Mouse (Mus musculus) adrenal gland, postnatal 4 days (tissue): Measurements from ENCODE around the gene Nck1. TPM values are rescaled to one million over a fixed set of nuclear protein-coding genes. Genes with fewer than 3 reads are reported as not detected.
A peak's percentile ranks its signal among the peaks of the same experiment; 100 is the strongest.

Experiments used
- DNase-seq, 2 experiments: peaks; one replicate each; pipeline ENCODE4 v3.0.0; 2021 to 2022; ENCODE audit warnings: low spot score in 2 of 2, mixed read lengths in 2 of 2
- total RNA-seq, 2 experiments: library from RNA; stranded (reverse); gene quantifications; 2 replicates each; pipeline ENCODE4 v1.2.3; 2021

Gene Nck1
- total RNA-seq, 2 experiments from 2014 or later: 47.5 to 48.0 TPM

DNA sequence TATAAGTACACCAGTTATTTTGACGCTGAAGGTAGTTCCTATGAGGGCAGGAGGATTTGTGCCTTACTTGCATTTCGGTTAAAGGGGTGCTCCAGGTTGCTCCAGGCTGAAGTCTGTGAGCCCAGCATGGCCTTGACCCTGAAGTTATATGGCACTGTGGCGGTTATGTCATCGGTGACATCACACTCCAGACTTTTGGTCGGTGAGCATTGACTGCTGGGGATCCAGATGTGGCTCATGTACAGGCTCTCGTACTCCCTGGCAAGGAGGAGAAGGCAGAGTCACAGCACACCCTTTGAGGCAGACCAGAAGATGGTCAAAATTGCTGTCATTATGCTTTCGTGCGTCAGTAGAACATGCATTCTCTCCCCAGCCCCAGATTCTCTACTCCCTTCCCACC is 73.0 kb downstream of the Nck1 start:
- no peak for DNase-seq

- DNase-seq: no peak
Observed at GRCm38 (mm10) chr9:100471605-100471953, 74.4 kb downstream of the Nck1 start.

GRCm38 (mm10) chr9:100470936-100471604 is 74.9 kb downstream of the Nck1 start:
- DNase-seq: no peak

- no peak for DNase-seq
Observed at GRCm38 (mm10) chr9:100470228-100470627, 75.7 kb downstream of the Nck1 start.

DNA sequence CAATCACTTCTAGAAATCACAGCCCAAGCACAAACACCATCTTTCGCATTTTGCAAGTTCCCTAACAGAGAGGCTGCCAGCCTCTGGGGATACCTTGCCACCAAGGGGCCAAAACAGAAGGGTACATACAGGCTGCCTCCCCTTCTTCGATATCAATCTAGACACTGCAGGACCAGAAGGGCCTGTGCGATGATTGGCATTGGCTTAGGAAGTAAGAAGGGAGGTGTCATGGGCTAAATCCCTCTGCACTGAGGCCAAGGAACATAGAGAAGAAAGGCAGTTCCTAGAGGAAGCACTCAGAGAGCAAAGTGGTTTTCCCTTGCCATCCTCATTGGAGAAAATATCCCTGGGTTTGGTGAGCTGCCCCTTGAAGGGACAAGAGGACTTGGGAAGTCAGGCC is 76.3 kb downstream of the Nck1 start:
- DNase-seq: no peak

DNA sequence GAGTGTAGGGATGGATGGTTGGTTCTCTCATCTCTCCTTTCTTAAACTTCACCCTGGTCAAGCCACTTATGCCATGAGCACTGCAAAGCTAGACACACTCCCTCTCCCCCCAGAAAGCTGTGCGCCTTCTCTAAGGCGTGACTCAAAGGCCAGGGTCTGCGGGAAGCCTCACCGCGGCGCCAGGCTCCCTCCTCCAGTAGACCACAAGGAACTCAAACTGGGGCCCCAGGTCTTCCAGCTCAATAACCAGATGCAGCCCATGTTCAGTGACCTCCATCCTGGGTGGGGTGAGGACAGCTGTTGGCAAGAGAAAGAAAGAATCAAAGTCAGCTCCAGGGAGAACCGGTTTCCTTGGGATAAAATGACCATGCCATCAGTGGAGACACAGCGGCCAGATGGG is 77.8 kb downstream of the Nck1 start:
- no peak for DNase-seq

DNA sequence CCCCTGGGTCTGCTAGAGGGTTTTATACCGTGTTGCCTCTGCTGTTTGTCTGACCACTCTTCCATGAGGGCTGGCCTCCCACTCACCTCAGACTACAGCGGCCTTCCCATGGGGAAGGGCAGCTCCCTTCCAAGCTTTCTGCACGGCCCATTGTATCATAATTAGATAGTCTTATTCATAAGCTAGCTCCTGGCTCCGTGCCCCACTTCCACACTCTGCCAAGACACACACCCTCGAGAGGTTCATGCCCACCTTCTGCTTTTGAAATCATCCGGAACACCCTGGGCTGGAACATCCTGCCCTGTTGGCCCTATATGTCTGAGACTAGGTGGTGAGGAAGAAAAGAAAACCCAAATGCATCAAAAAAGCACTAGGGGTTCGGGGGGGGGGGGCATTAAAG is 78.3 kb downstream of the Nck1 start:
- no peak for DNase-seq

DNA sequence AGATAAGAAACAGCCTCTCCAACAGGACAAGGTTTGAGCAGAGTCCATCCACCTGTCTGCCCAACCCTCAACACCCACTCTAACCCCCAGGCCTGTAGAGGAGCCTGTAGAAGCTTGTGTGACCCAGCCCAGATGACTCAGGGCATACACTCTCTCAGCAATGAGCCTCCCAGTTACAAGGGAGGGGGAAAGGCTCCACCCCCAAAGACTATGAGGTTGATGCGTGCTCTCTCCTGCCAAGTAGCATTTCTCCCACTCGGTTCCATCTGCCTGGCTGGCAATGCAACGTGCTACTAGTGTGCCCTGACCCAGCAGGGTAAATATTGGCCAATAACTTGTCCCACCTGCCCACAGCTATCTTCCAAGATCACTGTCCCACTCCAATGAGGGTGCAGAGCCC is 79.2 kb downstream of the Nck1 start:
- DNase-seq: no peak

DNA sequence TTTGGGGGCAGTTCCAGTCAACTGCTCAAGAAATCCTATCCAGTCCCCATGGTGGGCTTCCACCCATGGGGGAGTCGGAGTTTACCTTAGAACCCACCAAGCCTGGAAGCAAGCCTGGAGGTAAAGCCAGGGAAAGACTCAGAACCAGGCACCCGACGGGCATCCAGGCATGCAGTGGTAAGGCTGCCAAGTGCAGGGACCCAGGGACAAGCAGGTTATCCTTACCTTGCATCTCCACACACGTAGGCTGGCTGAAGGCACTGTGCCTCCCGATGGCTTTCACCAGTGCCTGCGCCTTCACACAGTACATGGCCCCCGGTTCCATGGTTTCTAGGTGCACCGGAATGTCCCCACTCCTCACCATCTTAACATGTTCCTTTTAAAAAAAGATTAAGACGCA is 79.9 kb downstream of the Nck1 start:
- DNase-seq: no peak

DNA sequence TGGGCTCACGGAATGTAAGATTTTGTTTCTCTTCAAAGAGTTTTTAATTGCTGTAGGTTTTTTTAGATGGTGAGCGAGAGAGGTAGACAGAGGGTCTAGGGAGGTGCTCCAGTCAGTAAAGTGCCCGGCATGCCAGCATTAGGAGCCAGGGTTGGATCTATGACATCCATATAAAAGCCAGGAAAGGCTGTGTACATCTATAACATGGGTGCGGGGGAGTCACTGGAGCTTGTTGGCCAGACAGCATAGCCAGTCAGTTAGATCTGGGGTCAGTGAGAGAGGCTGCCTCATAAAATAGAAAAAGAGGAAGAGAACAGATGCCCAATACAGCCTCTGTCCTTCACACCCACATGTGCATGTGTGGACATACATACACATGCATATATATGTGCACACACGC is 80.6 kb downstream of the Nck1 start:
- DNase-seq: no peak

DNA sequence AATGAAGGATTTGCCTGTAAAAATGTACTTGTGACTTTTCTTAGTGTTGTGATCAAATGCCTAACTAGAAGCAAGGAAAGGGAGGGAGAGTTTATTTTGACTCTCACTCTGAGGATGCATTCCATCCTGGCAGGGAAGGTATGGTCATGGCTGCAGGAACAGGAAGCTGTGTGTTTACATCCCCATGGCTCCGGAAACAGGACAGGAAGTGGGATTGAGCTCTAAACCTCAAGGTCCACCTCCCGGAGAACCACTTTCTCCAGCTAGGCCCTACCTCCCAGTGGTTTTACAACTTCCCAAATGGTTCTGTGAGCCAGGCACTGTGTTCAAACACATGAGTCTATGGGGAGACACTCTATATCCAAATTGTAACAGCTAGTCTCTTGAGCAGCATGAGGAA is 82.2 kb downstream of the Nck1 start:
- DNase-seq: no peak

GRCm38 (mm10) chr9:100462098-100462497 is 83.8 kb downstream of the Nck1 start:
- no peak for DNase-seq

- no peak for DNase-seq
Observed at GRCm38 (mm10) chr9:100461671-100462070, 84.3 kb downstream of the Nck1 start.

GRCm38 (mm10) chr9:100460203-100460602 is 85.7 kb downstream of the Nck1 start:
- DNase-seq: no peak

DNA sequence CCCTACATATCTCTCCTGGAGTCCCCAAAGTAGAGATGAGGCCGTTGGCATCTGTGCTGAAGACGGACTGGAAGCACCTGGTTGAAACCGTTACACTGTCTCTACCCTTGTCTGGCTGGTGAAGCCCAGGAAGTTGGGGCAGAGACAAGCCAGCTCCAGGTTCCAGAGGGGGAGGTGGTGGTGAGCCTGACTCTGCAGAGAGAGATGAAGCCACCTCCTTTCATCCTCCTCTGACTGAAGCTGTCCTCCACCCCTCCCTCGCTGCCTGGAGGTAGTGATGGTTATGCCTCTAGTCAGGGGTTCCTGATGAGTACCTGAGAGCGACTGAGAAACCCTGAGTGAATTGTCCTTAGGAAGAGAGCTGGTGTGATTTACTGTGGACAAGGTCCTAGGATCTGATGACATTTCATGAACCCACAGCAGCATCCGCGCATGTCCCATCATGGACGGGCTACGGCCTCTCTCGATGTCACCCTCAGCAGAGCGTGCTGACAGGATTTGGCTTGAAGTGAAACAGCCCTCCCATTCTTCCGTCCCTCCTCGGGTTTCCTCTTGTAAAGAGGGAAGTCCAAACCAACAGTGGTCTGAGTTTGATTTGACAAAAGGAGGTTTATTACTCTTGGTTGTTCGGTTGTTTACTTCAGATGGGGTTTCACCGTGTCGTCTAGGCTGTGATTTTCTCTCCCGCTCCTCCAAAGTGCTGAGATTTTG is 87.8 kb downstream of the Nck1 start:
- DNase-seq: no peak

DNA sequence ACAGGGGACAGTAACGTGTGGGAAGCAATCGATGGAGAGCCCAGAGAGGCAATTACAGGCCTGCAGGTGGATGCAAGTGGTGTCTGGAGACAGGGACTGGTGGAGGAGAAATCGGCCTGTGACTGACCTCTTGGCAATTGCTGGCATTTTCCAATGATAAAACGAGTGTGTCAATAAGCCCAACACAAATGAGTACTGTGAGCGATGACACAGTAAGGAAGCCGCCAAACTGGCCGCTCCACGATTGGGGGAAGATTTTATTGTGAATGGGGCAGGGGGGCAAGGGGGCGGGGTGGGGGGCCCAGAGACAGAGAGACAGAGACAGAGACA is 91.3 kb downstream of the Nck1 start:
- DNase-seq: no peak

DNA sequence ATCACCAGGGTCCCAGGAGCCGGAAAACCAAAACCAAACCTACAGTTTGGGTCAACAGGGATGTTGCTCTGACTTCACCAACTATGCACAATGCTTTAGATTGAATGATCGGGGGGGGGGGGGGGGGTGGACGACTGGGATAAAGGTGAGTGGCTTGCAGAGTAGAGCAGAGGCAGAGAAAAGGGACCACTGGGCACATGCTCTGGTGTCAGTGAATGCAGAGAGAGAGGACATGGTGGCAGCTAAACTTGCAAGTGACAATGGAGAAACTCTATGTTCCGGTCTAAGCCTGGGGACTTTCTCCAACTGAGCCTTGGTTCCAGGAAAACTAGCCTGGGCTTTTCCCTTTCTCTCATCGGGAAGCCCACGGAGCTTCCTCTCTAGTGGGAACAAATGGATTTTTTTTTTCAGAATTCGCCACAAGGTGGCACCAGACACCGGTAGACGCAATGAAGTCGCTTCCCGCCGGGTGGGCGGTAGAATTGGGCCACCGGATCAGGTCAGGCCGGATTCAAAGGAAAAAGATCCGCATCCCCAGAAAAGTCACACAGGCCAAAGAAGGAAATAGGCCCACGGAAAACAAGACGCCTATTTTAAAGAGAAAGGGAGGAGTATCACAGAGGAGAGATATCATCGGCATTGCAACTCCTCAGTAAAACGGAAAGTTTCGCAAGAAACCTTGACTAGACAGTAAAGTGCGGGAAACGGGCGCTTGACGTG is 91.8 kb downstream of the Nck1 start:
- DNase-seq: peak; percentile 30 to 64

GRCm38 (mm10) chr9:100452432-100452831 is 93.5 kb downstream of the Nck1 start:
- no peak for DNase-seq

GRCm38 (mm10) chr9:100446059-100446686 is 99.8 kb downstream of the Nck1 start:
- peak; percentile 26 to 47 for DNase-seq
